Mouse (Mus musculus): ENCODE data around the gene Smtnl2.
A peak's percentile ranks its signal among the peaks of the same experiment; 100 is the strongest.
"Not testable (repeated sequence)": the region's sequence is repeated elsewhere in the genome, so short reads cannot be mapped to it uniquely, and the experiment has no call there.

The Smtnl2 gene

DNA sequence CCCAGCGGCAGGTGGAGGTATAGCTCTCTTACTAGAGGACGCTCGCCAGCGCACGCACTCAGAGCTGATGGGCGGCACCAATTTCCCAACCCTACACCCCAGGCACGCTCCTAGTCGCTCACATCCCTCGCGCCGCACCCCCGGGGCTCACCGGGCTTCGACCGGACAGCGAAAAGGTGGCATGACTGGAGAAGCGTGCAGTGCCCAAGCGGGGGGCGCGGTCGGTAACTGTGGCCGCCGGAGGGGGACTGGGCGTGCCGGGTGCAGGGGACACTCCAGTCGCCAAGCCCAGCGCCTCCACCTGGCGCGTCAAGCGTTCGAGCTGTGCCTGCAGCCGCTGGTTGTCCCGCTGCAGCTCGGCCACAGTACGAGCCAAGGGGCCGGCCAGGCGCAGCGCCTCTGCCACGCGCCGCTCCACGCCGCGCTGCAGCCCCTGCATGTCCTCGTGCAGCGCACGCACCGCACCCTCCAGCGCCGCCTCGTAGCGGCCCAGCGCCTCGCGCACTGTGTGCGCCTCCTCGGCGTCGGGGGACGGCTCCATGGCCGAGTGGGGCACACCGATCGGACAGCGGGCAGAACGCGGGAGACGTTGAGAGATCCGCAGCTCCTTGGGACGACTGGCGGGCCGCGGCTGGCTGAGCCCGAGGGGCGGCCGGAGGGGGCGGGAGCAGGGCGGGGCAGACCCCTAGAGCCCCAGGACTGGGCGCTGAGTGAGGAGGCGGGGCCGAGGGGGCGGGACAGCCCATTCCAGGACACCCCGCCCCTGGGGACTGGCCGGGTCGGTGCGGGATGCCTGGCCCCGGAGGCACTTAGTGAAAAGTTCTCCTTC lies at the start of gene Smtnl2:
Gene Smtnl2 (minus strand): TSS at position 621 of the 829 bp plus-strand sequence.
- DNase-seq, result peak in 1 of 2 experiments; percentile 27

DNA sequence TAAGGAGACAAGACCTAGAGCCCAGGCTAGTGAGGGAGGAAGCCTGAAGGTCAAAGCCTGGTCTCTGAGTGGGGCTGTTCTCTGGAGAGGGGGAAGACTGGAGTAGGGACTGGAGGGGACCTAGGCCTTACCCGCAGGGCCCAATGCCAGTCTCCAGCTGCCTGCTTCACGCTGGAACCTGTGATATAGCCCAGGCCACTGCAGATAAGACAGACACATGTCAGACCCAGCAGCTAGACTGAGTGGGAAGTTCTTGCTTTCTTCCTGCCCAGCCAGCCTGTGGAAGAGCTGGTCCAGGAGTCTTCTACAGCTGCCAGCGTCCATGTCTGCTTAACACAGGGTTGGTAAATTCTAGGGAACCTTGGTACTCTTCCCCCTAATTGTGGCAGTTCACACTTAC lies 47.0 kb upstream of the Smtnl2 start:
- no peak for DNase-seq

DNA sequence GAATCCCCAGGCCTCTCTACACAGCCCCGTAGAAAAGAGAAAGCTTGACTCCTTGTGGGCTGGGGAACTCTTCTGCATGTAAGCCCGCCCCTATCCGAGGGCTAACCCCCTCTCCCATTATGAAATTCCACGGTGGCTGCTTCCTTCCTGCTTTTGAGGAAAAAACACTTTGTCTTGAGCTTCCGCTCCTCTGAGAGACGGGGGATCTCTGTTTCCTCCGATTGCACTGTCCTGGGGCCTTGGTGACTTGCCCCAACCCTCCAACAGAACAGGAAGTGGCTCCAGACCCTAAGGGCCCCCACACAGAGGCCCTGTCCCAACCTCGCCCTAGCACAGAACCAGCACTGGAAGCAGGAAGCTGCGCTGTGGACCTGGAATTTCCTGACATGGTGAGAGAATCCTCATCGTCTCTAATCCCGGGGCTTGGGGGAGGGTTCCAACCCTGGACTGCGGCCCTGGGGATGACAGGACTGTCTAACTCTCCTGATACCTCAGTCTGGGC lies 46.5 kb upstream of the Smtnl2 start:
- no peak for DNase-seq

DNA sequence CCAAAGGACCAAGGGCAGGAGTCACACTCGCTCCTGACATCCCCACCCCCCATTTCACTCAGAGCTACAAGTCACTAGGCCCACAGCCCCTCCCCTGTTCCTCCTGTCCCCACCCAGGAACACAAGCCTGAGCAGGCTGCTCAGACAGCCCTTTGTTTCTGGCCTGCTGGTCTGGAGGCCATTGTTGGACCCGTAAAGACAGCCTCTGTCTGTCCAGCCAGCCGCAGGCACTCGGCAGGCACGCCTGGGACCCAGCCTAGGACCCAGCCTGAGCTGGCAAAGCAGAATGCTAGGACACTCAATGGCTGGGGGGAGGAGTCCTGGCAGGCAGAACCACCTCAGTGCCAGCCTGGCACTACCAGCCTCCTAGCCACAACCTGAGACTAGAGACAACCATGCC lies 44.2 kb upstream of the Smtnl2 start:
- peak in 1 of 2 experiments; percentile 22 for DNase-seq

DNA sequence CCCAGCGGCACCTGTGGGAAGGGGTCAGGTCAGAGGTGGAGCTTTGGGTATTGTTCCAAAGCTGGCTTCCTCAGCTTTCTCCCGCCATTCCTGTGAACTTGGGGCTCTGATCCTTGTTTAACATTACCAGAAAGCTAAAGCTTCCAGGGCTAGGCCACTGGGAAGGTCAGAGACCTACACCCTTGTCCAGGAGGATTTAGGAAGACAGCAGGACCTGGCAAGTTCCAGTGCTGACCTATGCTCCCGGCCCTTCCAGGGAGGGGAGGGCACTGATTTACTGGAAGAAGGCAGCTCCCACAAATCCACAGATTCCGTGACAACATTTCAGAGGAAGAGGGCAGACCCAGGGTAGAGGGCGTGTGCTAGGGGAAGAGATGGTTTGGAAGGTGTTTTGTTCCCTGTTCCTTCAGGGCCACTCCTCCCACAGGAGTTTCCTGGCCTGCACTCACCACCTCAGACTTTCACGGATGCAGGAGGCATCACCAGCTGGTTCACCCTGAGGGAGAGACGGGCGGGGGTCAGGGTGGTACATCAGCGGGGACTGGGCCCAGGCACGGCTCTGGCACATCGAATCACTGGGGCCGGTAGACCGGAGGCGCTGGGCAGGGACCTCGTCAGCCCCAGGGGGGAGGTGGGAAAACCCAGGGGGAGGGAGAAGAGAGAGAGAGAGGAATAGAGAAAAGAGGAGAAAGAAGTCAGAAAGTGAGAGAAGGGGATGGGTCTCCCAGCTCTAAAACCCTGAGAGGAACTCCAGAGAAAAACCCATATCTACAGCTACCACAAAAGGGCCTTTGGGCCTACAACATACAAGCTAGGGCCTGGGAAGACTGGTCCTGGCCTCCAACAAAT lies 41.8 kb upstream of the Smtnl2 start:
- no peak for DNase-seq

DNA sequence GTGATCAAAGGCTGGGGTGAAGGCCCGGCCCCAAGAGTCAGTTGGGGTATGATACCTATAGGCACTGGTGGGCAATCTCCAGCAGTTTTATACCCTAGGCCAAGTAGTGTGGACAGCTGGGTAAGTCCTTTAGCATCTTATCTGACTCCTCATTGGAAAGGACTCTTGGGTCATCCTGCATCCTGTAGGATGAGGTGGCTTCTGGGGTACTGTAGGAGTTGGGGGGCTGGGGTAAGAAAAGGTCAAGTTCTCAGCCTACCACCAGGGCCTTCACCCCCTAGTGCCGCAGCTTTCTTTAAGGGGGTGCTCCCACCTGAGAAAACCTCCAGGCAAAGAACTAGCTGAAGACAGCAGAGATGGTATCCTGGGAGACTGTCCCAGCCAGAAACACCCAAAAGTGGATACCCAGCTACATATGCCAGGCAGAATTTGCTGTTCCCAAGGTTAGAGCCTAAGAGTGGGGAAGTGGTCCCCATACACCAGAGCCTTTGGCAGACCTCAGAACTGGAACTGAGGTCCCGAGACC lies 40.7 kb upstream of the Smtnl2 start:
- no peak for DNase-seq

DNA sequence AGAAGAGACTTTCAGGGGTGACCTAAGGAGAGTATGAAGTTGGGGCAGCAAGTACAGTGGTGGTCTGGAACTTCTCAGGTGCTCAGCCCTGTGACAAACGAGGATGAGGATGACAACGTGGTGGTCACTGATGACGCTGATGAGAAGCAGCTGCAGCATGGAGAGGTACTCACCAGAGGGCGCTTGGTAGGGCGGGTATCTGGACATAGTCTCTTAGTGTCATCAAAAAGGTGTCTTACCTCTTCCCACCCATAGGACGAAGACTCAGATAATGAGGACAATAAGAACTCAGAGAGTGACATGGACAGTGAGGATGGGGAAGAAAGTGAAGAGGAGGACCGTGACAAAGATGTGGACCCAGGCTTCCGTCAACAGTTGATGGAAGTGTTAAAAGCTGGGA lies 36.0 kb upstream of the Smtnl2 start:
- no peak for DNase-seq

DNA sequence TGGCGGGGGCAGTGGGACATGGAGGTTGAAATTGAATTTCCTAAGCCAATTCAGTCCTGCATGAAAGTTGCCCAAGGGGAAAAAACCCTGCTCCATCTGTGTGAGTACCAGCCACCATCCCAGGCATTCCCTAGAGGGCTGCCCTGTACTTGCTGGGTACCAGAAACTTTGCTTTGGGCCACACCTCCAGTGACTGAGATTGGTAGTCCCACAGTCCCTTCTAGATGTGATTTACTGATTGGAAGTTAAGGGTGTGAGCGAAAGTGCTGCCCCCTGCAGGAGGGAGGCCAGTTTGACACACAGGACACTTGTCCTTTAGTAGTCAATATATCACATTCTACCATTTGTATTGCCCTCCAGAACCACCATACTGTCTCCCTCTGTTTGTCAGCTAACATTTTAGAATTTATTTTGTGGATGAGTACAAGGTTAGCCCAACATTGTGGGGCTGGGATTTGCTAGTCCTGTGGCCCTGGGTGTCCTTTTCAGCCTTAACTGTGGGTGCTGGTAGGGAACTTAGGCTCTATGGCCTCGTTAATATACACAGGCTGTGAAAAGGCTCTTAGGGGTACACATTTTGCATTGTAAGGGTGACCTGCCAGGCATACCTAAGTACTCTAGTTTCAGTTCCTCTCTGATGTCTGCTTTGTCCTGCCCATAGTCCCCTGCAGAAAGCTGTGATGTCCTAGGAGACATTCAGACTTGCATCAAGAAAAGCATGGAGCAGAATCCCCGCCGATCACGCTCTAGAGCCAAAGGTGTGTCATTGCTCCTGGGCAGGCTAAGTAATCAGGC lies 35.0 kb upstream of the Smtnl2 start:
- peak; percentile 38 to 40 for DNase-seq

DNA sequence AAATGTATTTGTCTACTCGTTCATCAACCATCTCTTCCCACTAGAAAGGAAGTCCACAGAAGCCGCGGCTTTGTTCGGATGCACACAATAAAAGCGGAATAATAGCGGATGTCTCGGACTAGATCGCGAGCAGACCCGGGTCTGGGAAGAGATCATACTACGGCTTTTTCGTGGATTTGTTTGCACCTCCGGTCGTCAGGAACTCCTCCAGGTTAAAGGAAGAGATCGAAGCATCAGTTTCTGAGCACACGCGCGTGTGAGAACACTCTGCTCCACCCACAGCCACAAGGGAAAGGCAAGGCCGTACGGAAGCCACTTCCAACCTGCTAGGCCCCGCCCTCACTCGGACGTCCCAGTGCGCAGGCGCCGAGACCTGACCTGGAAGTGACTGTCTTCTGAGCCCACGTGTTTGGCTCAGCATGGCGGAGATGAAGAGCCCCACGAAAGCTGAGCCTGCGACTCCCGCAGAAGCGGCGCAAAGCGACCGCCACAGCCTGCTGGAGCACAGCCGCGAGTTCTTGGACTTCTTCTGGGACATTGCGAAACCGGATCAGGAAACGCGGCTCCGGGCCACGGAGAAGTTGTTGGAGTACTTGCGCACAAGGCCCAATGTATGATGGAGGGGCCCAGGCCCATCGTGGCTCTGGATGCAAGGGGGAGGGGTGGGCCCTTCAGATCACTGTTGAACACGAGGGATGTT lies 29.6 kb upstream of the Smtnl2 start, which contains the start of gene Mybbp1a:
Gene Mybbp1a (plus strand): TSS at position 391 of the 700 bp plus-strand sequence.
- DNase-seq, result peak; percentile 99

DNA sequence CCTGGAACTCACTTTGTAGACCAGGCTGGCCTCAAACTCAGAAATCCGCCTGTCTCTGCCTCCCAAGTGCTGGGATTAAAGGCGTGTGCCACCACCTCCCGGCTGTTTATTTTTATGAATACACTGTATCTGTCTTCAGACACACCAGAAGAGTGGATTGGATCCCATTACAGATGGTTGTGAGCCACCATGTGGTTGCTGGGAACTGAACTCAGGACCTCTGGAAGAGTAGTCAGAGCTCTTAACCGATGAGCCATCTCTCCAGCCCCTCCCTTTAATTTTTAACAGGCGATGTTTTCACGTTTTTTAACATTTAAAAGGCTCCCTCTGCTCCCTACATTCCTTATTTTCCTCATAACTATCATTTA lies 29.1 kb upstream of the Smtnl2 start:
- peak in 1 of 2 experiments; percentile 27 for DNase-seq

DNA sequence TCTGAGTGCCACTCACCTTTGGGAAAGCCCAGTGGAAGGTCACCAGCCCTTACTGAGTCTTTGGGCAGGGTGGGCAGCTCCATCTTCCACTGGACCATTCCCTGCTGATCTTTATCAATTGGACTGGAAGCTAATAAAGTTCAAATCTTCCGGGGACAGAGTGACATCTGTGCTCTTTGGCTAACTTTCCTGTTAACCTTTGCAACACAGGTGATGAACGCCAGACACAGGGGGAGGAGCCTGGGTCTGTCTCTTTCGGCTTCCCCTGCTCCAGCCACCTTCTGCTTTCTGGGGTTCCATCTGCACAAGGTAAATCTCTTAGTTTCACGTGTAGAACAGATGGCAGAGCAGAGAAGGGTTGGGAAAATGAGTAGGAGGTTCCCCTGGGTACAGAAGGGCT lies 26.9 kb upstream of the Smtnl2 start:
- no peak for DNase-seq

DNA sequence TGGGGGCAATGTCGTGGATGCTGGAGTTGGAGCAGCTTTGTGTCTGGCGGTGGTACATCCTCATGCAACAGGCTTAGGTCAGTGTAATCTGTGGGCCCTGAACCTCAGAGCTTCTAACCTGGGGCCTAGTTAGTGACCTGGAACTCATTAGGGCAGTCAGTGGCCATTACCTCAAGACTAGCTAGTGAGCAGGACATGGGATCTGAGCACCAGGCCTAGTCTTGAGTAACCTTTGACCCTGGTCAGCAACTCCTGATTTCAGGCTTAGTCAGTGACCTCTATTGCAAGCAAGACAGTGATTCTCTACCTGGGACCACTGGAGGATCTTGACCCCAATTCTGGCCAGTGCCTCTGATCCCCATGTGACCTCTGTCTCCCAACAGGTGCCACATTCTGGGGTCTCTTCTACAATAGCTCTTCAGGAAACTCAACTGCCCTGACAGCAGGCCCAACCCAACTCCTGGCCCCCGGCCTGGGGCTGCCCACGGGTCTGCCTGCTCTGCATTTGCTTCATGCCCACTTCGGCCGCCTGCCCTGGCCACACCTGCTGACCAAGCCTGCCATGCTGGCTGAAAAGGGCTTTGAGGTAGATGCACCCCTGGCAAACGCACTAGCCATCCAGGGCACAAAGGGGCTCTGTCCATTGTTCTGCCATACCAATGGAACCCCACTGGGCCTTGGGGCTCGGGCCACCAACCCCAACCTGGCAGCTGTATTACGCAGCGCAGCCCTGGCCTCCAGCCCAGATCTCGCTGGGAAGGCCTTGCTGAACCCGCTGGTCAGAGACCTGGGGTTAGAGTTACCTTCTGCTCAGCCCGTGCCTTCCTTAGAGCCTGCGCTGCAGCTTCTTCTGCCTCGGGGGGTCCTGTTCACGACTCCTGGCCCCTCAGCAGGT lies 25.5 kb upstream of the Smtnl2 start:
- DNase-seq, result no peak

DNA sequence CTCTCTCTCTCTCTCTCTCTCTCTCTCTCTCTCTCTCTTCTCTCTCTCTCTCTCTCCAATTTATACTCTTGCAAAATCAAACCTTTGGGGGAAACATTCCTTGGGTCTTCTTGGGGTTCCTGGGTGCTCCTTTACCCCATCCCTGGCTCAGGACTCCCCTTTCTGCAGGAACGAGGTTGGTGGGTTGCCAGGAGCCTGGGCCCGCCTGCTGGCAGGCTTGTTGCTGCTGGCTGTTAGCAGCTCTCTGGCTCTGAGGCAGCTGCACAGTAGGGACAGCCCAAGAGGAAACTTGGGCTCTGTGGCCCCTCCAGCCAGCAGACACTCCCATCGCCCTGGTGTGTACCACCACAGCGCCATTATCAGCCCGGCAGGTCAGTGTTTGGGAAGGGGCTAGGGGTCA lies 24.8 kb upstream of the Smtnl2 start:
- DNase-seq, result no peak

DNA sequence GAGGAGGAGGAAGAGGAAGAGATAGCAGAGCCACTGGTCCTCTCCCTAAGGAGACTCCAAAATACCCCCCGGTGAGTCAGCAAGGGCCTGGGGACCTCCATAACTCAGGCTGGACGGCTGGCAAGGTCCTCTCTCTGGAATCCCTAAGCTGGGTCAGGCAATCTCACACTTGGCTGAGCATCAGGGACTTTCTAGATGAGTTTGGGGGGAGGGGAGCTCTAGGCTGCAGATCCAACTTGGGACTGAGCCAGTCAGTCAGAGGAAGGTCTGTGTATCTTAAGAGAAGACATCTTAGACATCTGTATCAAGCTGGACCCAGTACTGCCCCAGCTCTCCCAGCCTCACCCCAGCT lies 24.2 kb upstream of the Smtnl2 start:
- DNase-seq, result no peak

DNA sequence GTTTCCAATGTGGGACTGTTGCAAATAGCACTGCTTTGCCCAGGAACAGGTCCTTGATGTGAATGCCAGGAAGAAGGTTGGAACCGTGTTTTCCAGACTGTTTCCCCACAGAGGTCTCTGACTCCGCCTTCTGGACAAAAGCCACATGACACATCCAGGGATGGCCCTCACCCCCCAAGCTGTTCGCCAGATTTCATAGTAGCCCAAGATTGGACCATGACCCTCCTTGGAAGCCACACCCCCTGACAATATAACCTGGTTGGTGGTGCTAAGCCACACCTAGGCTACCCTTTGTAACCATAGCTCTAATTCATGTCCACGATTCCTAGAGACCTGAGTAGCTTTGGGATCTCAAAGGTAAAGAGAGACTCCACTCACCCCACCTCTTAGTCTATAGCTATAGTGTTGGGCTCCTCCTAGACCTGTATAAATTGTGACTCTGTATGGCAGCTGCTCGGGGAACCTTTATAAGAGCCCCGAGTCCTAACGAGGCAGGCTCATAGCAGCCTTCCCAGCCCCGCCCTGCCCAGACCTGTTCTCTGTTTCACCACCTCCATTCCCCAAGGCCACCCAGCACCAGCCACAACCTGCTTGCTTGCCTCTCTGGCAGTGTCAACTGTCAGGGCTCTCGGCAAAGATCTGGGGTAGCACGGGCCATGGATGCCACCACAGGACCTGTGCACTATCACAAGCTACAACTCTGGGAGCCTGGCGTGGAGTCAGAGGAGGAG lies 23.6 kb upstream of the Smtnl2 start, which contains the start of gene Ggt6:
Gene Ggt6 (plus strand): TSS at position 564 of the 731 bp plus-strand sequence.
- no peak for DNase-seq

DNA sequence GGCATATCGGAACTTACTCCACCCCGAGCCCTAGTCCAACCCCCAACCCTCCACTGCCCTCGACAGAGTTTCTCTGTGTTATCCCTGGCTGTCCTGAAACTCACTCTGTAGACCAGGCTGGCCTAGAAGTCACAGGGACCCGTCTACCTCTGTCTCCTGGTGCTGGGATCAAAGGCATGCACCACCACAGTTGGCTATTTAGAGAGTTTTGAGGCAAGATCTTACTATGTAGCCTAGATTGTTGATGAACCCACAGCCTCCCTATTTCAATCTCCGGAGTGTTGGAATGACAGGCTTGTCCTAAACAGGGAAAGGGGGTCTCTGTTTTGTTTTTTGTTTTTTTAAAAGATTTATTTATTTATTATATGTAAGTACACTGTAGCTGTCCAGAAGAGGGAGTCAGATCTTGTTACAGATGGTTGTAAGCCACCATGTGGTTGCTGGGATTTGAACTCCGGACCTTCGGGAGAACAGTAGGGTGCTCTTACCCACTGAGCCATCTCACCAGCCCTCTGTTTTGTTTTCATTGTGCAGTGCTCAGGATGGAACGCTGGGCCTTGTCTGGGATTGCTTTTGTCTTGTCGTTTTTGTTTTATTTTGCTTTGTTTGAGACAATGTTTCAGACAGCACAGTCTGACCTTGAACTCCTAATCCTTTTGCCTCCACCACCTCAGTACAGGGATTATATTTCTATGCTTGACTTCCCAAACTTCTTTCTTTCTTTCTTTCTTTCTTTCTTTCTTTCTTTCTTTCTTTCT lies 19.0 kb upstream of the Smtnl2 start:
- not testable (repeated sequence) for DNase-seq

DNA sequence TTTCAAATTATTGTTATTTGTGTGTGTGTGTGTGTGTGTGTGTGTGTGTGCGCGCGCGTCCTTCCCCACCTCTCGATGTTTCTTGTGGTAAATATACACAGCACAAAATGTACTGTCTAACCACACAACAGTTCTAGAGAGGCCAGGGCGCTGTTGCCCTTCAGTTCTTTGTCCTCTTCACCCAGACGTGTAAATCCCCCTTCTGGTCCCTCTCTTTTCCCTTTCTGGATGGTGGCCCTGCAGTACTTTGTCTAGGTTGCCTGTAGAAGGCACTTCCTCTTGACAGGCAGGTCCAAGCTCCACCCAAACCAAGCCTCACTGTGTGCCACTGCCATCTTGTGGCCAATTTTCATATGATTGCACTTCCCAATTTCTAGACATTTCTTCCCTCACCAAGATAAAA lies 17.8 kb upstream of the Smtnl2 start:
- DNase-seq, result peak; percentile 63 to 71

DNA sequence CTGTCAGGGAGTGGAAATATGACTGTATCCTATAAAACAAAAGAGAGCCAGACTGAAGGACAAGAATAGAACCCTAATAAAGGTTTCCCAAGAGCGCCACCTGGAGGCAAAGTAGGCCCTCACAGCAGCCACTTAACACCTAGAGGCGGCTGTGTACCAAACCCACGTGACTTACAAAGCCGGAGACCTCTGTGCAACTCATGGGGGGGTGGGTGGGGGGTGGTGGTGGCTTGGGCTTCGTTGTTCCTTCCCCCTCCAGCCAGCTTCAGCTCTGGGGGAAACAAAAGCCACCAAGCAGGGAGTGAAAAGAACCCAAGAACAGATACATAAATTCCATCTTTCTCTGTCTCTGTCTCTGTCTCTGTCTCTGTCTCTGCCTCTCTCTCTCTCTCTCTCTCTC lies 17.2 kb upstream of the Smtnl2 start:
- DNase-seq, result peak; percentile 63 to 65

DNA sequence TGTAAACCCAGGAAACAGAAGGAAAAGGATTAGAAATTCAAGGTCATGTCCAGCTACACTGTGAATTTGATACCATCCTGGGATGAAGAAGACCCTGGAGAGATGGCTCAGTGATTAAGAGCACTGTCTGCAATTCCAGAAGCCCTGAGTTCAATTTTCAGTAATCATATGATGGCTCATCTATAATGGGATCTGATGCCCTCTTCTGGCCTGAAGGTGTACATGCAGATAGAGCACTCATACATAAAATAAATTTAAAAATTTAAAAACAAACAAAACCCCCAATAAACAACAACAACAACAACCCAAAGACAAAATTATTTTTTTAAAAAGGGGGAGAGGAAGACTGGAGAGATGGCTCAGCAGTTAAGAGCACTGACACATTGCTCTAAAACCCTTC lies 15.4 kb upstream of the Smtnl2 start:
- no peak for DNase-seq
